Mouse (Mus musculus) cerebellum, adult 2 months (tissue): Measurements from ENCODE around the gene Capn3. TPM values are rescaled to one million over a fixed set of nuclear protein-coding genes. Genes with fewer than 3 reads are reported as not detected.

Source experiments
- DNase-seq, 2 experiments: peaks; one replicate each; pipeline ENCODE4 v3.0.0; 2021
- H3K27ac ChIP-seq: fragments of 200-500 bp; 2 replicates; pipeline ENCODE4 v1.5.1; 2012; ENCODE audit warnings: low read length, control low read depth, inconsistent platforms; ENCODE audit not compliant: insufficient read depth
- H3K27me3 ChIP-seq: fragments of 200-500 bp; 2 replicates; pipeline ENCODE4 v1.6.1; 2012; ENCODE audit warnings: inconsistent platforms, mild to moderate bottlenecking, low read length, moderate library complexity; ENCODE audit not compliant: control insufficient read depth, insufficient read depth
- H3K4me1 ChIP-seq: fragments of 200-500 bp; 2 replicates; pipeline ENCODE4 v1.6.1; 2011; ENCODE audit warnings: low read length; ENCODE audit not compliant: control insufficient read depth, insufficient read depth
- H3K4me3 ChIP-seq: fragments of 200-500 bp; replicated peaks from 2 replicates; pipeline ENCODE3; 2011; ENCODE audit warnings: mild to moderate bottlenecking, low read depth, low read length, control low read depth; ENCODE audit not compliant: insufficient read depth
- CTCF ChIP-seq: fragments of 200-500 bp; IDR thresholded peaks from 2 replicates; pipeline ENCODE4 v1.5.1; 2011; ENCODE audit warnings: low read depth, mild to moderate bottlenecking, control low read depth, low read length, moderate library complexity, borderline replicate concordance; ENCODE audit not compliant: insufficient read depth
- POLR2A ChIP-seq: fragments of 200-500 bp; IDR thresholded peaks from 2 replicates; pipeline ENCODE4 v1.6.1; 2011; ENCODE audit warnings: low read length, control low read depth, borderline replicate concordance; ENCODE audit not compliant: insufficient read depth
- WGBS: fragments of 180-500 bp; shearing (Covaris S2); methylation state at CpG from one replicate; pipeline ENCODE4 v1.1.7; 2018; 5-methylcytosine and 5-hydroxymethylcytosine counted together
- polyA plus RNA-seq: library from polyadenylated mRNA; depleted of rRNA; stranded (reverse); fragments of >200 nt; gene quantifications from 2 replicates; pipeline ENCODE4 v1.2.3, GENCODE M21; 2012; rRNA removed

Capn3 gene
- polyA plus RNA-seq, 1 experiment: 1.7 TPM

DNA sequence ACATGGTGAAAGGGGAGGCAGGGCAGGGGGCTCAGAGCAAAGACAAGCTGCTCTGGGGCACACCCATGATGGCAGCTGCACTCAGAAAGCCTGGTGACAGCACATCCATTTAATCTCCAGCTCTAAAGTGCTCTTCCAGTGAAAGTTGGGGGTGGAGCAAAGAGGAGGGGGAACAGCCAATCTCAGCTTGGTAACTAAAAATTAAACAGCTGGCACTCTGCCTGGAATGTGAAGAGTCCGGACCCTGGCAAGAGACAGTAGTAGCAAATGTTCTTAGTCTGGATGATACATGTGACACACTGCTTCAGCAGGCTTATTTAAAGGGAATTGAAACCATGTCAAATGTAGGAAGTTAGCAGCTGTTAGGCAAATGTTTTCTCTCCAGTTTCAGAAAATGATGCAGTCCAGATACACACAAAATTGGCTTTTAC lies 84.0 kb downstream of the Capn3 start:
- 0% methylated on average over 1 of the region's 1 CpGs for WGBS
- no peak for TF ChIP-seq POLR2A
- no peak for TF ChIP-seq CTCF
- no peak overlapping the region for H3K27ac ChIP-seq

GRCm38 (mm10) chr2:120544732-120545131 lies 88.9 kb downstream of the Capn3 start:
- Histone ChIP-seq H3K4me1 (peaks cover 2% of the 10 kb centered on the region; the same call in 1 of the 2 replicates), H3K27ac (no peak overlapping the region), H3K4me3 (no peak overlapping the region), H3K27me3 (no peaks in the 10 kb centered on the region)
- no peak for DNase-seq
- 96% methylated on average over 2 of the region's 2 CpGs for WGBS
- TF ChIP-seq POLR2A: no peak
- TF ChIP-seq CTCF: no peak

More for the DNA sequence above, 84.0 kb downstream of the Capn3 start:
- H3K27me3 ChIP-seq: no peaks in the 10 kb centered on the region
- no peak overlapping the region for H3K4me3 ChIP-seq
- peak in 1 of 2 experiments; percentile 65 for DNase-seq
- H3K4me1 ChIP-seq: peaks cover 9% of the 10 kb centered on the region; the same call in 1 of the 2 replicates

Other genes with a start within 250 kb of the Capn3 start
- gene Pla2g4e, start 210.7 kb upstream of the Capn3 start, polyA plus RNA-seq: 9.5 and 9.7 TPM in 2 replicates
- 0.07 and 0.08 TPM in 2 replicates for gene Pla2g4d, start 166.8 kb upstream of the Capn3 start, polyA plus RNA-seq
- 0.05 and 0.07 TPM in 2 replicates for gene Pla2g4f, start 141.9 kb upstream of the Capn3 start, polyA plus RNA-seq
- 66.1 and 66.6 TPM in 2 replicates for gene Vps39, start 102.9 kb upstream of the Capn3 start, polyA plus RNA-seq
- 12.8 and 13.6 TPM in 2 replicates for gene Ganc, start 52.1 kb upstream of the Capn3 start, polyA plus RNA-seq
- 22.7 and 24.4 TPM in 2 replicates for gene Tmem87a, start 51.9 kb upstream of the Capn3 start, polyA plus RNA-seq
- gene Zfp106, start 107.8 kb downstream of the Capn3 start, polyA plus RNA-seq: 66.0 and 66.3 TPM in 2 replicates
- 16.9 and 17.8 TPM in 2 replicates for gene Snap23, start 111.7 kb downstream of the Capn3 start, polyA plus RNA-seq
- 14.0 and 15.9 TPM in 2 replicates for gene Haus2, start 153.4 kb downstream of the Capn3 start, polyA plus RNA-seq
- 27.3 and 27.9 TPM in 2 replicates for gene Lrrc57, start 153.5 kb downstream of the Capn3 start, polyA plus RNA-seq
- gene Stard9, start 173.1 kb downstream of the Capn3 start, polyA plus RNA-seq: 15.8 and 17.9 TPM in 2 replicates